Mouse (Mus musculus) gastrocnemius, adult 8-10 months (tissue): ENCODE data around the gene Faah. TPM values are rescaled to one million over a fixed set of nuclear protein-coding genes. Genes with fewer than 3 reads are reported as not detected.

Experiments used
- DNase-seq, 2 experiments: peaks; one replicate each; pipeline ENCODE4 v3.0.0; 2022; ENCODE audit warnings: low spot score in 2 of 2
- total RNA-seq, 4 experiments: library from RNA; stranded (reverse); gene quantifications; 2 replicates each; pipeline ENCODE4 v1.2.4; 2022

Faah gene
- total RNA-seq, 4 experiments from 2014 or later = 0.07 to 0.35 (median 0.12) TPM; not detected in 1

DNA sequence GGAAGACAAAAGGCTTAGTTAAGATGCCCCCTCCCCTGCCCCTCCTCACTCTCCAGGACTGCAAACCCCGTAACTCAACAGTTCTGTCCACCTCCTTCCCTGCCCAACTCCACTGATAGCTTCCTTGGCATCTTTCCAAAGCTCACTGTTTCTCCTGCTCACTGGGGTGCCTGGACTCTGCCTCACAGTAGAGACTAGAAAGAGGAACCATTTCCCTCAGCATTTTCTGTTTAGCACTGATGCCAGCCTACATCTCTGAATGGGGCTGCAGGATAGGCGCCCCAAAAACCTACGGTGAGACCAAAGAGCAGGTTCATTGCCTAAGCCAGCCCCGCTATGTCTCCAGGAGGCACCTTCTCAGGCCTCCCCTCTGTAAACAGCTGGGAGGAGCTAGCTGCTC is 16.5 kb downstream of the Faah start:
- no peak for DNase-seq

DNA sequence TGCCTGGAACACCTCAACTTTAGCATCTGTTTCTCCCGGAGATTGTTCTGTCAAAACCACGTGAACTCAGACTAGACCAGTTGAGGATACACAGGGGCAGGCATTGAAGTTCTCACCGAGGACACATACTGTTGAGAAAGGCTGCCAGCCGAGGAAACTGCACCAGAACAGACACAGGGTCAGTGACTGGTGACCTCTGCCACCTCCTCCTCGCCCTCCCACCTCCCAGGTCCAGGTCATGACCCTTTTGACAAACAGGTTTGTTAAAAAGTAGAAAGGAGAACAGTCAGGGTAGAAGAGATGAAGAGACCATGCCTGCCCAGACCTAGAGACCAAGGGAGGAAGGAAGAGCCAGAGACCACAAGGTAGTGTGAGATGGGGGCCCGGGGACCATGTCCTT is 17.1 kb downstream of the Faah start:
- DNase-seq = no peak

DNA sequence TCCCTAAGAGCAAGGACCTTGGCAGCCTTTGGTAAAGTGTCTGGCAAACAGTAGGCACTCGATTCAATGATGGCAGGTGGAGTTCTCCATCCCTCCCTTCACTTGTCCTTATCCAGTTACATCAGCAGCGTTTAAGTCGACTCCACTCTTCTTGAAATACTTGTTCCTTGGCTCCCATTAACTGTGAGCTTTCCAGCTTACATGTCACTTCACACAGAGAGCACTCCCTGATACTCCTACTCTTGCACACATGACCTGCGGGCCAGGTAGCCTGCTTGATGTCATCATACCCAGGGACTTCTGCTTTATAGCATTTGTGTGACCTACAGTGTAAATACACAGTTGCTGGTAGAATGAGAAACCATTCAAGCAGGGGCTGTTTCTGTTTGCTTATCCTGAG is 21.0 kb downstream of the Faah start:
- DNase-seq = no peak

DNA sequence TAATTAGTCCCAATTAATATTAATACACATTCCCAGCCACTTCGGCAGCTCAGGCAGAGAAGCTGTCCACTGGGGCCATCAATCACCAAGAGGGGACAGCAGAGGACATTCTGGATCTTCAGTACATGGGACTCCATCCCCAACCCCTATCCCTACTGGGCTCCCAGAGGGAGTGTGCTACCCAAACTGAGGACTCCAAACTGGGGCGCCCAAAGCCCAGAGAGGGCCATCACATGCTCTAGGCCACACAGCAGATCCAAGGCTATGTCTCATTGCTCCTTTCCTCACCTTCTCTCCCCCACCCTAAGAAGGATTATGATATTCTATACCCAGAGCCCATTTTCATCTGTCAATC is 22.4 kb downstream of the Faah start:
- no peak for DNase-seq

DNA sequence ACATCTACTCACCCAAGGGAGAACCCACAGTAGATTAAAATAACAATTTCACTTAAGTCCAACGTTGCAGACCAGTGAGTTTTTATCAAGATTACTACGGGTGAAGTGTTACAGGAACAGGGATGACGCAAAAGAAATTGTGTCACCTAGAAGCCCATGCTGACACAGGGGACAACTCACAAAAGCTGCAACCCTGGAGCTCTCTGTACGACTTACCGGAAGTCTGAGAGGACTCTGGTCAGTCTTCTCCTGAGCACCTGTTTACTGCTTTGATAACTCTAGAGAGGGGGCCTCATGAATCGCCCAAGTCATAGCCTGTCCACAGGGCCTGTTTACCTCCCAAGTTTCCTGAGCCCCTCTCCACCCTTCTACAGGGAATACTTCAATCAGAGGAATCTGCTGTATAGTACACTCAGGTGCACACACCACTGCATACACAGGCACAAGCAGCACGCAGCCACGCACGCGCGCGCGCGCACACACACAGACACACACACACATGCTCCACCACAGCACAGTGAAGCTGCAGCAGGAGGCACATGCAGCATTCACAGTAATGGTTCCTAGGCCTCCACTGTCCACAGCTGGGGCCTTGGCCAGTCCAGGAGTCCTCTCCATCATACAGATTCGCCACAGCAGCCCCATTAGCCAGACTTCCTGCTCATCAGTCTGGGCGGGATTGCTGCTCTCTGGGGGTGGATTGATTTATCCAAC is 22.9 kb downstream of the Faah start:
- DNase-seq = no peak

DNA sequence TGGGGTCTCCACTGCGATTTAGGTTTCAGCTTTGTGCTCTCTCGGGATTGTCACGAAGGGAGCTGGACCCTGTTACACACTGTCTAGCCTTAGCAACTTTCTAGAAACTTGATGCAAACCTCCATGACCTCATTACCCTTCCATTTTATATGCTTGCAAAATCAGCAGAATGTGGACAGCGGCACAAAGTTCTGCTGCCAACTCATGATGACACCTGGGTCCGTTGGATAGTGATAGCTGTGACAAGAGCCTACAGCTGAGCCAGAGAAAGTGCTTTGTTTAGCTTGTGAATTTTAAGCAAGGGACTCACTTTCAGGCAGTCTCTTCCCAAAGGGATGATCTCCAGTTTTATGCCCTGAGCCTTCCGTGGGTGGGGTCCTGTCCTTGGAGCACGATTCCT is 28.3 kb downstream of the Faah start:
- DNase-seq = no peak

DNA sequence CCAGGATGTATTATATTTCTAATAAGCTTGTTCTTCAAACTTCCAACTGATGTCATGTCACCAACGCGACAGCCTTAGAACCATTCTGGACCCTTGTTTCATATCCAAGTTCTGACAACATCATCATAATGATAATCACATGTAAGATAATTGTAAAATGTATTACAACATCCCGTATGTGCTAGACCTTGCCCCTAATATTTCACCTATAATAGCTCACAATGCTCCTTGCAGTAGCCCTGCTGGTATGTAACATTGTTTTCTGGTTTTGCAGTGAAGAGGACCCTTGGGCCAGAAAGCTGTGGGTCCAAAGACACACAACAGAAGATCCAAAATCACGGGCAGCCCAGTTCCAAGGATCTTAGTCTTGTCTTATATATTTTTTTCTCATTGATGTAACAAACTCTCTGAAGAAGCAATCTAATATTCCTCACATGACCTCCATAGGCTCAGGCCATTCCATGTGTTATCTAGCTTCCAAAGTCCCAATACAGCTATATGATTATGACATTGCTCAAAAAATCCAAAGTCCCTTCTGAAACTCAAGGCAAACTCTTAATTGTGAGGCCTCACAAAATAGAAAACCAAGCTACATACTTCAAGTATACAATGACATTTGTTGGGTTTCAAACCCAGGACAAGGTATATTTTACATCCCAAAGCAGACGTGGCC is 29.7 kb downstream of the Faah start:
- no peak for DNase-seq

DNA sequence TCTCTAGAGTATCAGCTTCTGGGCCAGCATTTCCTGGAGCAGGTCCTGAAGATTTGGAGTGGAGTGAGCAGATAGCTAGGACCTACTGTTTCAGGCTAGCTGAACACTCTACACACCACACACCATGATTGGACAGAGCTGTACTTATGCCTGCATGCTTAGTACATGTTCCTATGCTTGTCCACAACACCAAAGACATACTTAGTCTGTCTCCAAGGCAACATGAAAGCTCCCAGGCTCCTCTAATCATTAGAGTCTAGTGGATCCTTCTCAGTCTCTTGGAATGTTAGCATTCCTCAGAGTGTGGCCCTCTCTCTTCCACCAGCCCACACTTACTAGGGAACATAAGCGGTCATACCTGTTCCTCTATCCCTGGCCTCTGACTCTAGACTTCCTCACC is 30.3 kb downstream of the Faah start:
- DNase-seq = no peak

DNA sequence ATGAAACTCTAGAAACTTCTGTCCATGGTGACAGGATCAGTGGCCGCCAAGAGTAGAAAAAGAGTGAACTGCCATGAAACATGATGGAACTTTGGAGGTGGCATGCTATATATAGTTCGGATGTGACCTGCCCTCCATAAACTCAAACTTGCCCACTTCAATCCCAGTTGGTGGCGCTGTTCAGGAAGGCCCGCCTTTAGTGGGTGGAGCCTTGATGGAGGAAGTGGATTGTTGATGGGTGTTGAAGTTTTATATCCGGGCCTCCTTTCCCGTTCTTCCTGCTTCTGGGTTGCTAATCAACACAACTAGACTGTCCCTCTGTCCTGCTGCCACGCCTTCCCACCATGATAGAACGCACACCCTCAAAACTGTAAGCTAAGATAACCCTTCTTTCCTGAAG is 32.8 kb downstream of the Faah start:
- DNase-seq = no peak

DNA sequence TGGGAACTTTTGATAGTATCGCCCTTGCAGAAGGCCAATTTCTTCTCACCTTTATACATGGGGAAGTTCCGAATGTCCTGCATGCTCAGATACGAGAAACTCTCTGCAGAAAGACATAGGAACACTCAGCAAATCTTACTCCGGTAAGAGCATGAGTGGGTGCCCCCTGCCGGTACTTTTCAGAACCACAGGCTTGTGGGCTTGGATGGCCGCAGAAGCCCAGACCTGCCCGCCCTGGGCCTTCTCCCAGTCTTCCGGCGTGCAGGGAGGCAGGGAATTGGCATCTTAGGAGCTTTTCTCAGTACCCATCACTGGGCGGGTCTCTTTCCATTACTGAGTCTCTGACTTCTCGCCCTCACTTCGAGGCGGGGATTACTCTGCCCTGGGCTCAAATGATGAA is 33.6 kb downstream of the Faah start:
- peak; percentile 54 to 65 for DNase-seq

DNA sequence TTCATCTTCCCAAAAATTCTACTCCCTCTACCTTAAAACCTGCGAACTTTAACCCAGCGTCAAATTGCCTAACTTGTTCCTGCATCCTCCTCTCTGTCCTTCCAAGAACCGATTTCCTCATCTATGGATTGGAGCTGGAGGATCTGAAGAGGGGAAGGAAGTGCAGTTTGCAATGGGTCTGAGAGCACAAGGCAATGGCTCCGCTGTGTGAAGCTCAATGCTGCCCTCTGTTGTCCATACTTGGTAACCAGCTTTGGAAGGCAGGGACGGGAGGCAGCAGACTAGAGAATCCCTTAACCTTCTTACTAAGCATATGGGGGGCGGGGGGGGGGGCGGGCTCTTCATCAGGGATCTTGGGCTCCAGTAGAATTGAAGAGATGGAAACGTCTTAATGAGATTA is 37.0 kb downstream of the Faah start:
- no peak for DNase-seq

DNA sequence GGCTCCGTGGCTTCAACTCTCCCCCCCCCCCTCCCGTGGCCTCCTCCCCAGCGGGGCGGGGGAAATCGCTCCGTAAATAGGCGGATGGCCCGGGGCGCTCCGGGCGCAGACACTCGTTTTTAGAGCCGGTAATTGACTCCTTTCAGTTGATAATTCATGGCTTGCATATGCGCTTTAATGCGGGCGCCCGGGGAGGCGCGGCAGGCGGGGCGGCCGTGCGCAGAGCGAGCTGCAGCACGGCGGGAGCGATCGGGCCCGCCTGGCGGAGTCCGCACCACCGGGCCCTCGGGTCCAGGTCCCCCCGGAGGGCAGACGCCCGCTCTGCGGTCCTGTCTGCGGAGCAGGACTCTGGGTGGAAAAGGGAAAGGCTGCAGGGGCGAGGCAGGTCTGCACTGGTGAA is 38.3 kb downstream of the Faah start:
- DNase-seq = no peak

DNA sequence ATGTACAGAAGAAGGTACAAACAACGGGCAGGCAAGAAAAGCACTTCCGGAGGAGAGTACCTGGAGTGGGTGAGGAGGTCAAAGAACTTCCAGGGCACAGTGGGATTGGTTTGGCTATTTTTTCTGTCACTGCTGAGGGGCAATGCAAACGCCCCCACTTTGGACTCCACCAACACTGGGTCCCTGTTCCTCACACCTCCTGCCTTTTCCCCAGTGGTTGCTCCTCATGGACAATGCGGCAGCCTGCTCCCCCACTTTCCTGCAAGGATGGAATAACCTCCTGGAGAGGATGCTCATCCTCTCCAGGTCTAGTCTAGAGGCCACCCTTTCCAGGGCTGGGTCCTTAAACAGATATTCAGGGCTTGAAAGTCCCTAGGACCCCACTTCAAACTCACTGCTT is 38.8 kb downstream of the Faah start:
- no peak for DNase-seq

DNA sequence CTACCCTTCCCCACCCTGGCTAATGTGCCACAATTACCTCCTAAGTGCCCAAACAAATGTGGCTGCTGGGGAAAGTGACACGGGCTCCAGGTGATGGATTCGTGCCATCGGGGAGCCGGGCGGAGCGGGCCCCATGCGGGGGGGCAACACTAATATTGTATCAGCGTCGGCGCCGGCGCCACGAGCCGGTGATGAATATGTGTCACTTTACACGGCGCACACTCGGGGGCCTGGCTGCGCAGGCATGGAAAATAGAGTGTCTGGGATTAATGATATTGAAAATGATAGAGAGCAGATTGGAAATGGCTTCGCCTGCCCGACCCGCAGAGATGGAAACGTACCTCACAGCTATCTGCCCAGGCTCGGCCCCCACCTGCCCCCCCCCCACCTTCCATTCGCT is 45.2 kb downstream of the Faah start:
- no peak for DNase-seq

DNA sequence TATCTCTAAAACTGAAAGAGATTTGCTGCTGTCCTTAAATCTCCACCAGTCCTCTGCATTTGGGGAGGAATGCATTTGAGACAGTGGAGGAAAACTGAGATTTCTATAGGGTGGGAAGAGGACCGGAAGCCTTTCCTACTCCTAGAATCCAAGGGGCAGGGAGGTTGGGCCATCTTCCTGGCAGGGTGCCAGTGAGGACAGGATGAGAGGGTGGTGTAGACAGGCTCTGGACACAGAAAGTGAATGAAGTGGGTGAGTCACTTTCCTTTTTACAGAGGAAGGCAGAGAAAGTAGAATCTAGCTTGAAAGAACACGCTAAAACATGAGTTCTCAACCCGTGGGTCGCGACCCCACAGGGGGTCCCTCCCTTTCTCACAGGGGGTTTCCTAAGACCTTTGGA is 53.3 kb downstream of the Faah start:
- no peak for DNase-seq

DNA sequence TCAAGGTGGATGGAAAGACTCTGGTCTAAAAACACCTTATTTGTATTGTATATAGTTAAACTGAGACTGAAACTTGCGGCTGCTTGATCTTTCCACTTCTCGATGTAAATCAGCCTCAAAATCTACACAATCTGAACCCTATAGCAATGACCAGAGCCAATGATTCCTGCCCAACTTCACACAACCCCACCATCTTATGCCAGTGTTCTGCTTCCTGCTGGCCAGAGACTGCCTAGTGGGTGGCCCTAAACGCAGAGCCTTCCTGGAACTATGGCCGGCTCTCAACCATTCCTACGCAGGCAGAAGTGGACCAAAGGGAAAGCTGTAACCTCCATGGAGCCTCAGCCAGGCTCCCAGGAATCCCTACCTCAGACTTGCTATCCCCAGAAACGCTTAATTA is 54.0 kb downstream of the Faah start:
- no peak for DNase-seq

DNA sequence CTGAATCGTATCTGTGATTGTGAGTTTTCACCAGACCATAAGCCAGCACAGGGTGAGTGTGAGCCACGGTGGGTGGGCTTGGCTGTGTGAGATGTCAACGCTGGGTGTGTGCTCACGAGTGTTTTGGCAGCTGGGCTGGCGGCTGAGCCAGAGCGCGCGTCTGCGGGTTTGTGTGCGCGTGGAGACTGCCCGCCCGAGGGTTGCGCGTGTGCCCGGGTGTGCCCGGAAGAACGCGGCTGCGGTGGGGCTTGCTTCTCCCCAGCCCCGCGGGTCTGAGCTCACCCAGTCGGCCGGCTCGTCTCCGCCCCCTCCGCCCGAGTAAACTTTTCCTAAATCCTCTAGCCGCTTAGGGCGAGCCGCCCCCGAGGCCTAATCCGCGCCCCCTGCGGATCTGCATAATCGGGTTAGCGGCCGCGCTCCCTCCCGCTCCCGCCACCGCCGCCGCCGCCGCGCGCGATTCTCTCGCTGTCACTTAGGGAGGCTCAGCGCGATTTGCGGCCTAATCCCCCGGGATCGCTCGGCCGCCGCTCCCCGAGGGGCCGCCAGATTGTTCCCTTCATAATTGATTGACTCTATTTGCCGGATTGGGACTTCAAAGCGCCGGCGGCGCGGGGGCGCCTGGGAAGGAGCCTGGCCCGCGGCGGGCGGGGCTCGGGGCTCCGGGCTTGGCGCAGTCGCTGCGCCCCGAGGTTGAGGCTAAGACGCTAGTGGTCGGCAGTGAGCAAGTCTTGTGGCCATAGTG is 54.9 kb downstream of the Faah start:
- no peak for DNase-seq

DNA sequence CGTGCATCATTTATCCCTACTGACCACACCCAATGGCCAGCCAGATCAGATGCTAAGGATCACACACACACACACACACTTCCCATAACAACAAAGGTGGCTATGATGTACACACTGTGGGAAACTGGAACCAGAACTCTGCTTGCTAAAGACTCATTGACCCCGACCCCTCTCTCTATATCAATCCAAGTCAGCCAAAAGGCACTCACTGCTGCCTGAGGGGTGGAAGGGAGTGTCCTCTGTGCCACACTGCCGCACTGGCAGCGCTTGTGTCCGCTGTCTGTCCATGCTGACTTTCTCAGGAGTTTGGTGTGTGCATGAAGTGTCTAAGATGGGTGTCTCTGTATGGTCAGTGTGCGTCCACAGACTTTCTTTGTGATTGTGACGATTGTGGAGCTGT is 55.7 kb downstream of the Faah start:
- DNase-seq = no peak

DNA sequence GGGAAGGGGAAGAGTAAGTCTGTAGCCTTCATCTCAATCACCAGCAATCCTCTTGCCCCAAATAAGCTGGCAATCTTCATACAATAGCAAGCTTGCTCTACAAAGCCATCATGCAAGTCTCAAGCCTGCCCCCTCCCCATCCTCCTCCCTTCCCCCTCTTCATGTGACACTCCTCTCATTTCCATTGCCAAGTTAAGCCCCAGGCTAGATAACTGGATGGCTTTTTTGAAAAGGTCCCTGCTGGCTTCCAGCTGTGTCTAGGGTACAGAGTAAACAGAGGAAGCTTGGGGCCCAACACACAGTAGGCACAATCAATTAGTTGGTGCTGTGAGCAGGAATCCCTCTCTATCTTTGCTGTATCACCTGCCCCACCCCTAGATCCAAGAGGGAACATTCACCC is 58.2 kb downstream of the Faah start:
- DNase-seq = no peak

DNA sequence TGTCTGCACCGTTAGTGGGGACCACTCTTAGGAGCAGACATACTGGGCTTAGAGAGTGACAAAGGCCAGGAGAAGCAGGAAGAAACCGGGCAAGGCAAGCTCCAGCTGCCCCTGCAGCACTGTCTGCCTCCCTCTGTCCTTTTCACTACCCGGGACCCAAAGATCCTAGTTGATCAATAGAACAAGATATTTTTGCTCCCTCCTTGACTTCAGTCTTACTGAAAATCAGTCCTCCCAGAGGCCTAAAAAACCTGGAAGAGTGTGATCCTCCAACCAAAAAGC is 62.3 kb downstream of the Faah start:
- no peak for DNase-seq

DNA sequence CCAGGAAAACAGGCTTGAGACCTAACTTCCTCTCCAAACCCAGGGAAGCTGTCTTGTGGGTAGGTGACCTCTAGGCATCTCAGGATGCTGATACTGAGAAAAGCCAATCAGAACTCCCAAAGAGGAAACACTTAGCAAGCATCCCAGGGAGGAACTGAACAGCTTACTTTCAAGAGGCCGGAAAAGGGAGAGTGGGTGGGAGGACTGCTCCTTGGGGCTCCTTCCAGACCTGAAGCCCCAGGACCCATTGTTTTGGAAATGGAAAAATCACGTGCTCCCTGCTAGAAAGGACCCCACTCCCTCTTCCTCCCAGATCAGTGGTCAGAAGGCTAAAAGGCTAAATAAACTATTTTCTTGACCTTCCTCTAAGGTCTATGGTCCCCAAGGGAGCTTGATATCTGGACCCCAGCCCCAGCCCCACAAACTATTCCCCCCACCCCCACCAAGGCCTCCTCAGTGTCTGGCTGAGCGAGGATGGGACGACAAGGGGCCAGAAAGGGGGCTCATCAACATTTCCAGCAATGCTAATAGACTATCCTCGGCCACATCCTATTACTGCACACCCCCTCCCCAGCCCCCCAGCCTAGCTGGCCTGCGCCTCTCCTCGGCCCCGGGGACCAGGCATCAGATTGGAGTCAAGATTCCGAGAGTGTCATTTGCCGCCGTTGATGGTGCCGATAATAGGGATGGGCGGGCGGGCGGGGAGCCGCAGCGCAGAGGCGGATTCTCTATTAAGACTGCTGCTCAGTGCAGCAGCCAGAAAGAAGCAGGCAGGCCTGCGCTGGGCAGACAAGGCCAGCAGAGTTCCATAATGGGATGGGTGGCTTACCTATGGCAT is 62.9 kb downstream of the Faah start:
- DNase-seq = no peak

DNA sequence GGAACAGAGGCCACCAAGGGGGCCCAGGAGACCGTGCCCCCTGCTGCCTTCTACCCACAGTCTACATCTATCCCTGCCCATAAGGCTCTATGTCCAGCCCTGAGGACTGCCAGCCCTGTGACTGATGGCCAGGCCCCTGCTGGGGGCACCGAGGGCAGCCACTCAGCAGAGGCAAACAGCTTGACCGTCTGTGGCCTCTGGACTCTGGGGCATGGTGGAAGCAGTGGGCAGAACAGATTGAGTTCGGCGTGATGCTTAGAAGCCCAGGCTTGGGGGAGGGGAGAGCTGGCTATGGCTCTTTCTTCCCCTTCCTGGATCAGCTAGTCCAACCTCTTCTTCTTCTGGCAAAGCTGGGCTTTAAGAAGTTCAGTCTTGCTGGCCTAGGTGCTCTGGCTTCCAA is 64.2 kb downstream of the Faah start:
- no peak for DNase-seq
